Mouse (Mus musculus): ENCODE results near the gene Ncdn. TPM values are rescaled to one million over a fixed set of nuclear protein-coding genes. Genes with fewer than 3 reads are reported as not detected.

Gene Ncdn
- polyA plus RNA-seq, 1 experiment from 2014 or later: 40.9 TPM

DNA sequence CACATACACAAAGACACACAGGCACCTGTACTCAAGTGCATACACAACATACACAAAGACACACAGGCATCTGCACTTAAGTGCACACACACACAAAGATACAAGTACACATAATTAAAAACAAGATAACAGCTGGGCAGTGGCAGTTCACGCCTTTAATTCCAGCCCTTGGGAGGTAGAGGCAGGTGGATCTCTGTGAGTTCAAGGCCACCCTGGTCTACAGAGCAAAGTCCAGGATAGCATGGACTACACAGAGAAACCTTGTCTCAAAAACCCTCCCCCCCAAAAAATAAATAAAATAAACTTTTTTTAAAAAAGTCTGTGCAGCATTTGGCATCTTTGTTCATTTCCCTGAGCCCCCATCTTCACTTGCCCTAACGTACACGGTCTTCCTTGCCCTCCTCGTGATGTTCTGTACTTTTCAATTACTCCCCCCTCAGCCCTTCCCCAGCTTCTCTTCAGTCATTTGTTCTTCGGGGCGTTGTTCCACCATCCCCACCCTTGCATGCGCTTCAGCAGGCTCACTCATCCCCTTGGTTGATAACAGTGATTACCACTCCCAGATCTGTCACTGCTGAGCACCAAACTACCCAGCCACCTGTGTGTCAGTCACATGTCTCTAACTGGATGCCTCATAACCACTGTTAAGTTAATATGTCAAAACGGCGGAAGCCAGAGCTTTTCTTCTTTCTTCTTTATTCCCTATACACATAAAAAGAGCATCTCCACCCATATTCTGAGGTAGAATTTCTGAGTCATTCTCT, 16.7 kb upstream of the Ncdn start:
- 89% methylated on average over 9 of the region's 9 CpGs for WGBS
- Histone ChIP-seq H3K9me3 (no peaks in the 10 kb centered on the region), H3K36me3 (replicated peaks) (peaks cover 3% of the 10 kb centered on the region; the same call in 1 of the 2 replicates), H3K4me3 (no peak overlapping the region), H3K27me3 (replicated peaks; ENCODE audit: low read depth, poor library complexity, severe bottlenecking) (no peaks in the 10 kb centered on the region), H3K4me1 (no peaks in the 10 kb centered on the region), H3K27ac (replicated peaks) (no peak overlapping the region)
- no peak for DNase-seq (ENCODE audit: low spot score)

DNA sequence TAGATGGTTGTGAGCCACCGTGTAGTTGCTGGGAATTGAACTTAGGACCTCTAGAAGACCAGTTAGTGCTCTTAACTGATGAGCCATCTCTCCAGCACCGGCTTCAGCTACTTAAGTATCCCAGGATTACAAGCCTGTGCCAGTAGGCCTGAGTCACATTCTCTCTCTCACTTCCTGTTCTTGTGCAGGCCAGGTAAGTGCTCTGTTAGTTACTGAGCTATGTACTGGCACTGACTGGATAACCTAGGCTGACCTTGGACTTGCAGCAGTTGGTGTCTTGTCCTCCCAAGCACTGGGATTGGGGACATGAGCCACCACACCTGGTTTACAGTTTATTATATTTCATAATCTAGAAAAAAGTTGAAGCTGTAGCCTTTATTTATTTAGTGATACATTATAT, 10.2 kb upstream of the Ncdn start:
- Histone ChIP-seq H3K4me3 (no peak overlapping the region), H3K9me3 (no peaks in the 10 kb centered on the region), H3K27me3 (replicated peaks; ENCODE audit: low read depth, poor library complexity, severe bottlenecking) (no peaks in the 10 kb centered on the region), H3K27ac (replicated peaks) (no peak overlapping the region), H3K36me3 (replicated peaks) (peaks cover 34% of the 10 kb centered on the region), H3K4me1 (no peaks in the 10 kb centered on the region)
- DNase-seq (ENCODE audit: low spot score): no peak
- WGBS: 86% methylated on average over 2 of the region's 2 CpGs

DNA sequence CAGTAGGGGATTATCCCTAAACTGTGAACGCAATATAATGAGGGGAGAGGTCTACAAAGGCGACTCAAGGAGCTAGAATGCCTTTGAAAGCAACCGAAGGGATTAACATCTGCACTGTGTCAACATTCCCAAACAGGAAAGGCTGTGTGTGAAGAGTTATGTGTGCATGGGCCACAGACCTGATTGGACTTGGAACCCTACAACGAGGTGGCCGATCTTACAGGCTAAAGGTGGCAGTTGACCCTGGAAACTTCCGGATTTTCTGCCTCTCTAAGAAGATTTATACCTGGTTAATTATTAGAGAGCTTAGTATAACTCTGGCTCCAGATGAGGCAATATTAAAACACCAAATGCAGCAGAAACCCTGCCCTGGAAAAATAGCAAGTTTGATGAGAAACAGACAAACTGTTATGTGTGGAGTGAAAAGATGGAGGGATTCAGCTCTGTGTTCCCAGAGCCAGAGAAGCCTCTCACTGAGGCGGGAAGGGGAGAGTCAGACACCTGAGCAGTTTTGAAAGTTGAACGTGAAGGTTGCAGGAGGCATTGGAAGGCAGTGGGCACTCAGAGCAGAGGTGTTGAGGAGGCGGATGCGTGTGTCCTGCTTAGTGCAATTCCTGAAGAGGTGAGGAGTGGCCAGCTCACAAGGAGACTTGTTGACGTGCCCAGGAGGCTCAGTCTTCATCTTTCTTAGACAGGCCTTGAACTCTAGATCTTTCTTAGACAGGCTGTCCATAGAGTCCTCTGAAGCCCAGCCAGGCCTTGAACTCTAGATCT, 9.5 kb upstream of the Ncdn start:
- no peaks in the 10 kb centered on the region for H3K9me3 ChIP-seq
- peaks cover 42% of the 10 kb centered on the region for H3K36me3 ChIP-seq (replicated peaks)
- H3K4me1 ChIP-seq: no peaks in the 10 kb centered on the region
- no peak overlapping the region for H3K27ac ChIP-seq (replicated peaks)
- no peak overlapping the region for H3K4me3 ChIP-seq
- DNase-seq (ENCODE audit: low spot score): no peak
- H3K27me3 ChIP-seq (replicated peaks; ENCODE audit: low read depth, poor library complexity, severe bottlenecking): no peaks in the 10 kb centered on the region
- WGBS: 76% methylated on average over 11 of the region's 11 CpGs

DNA sequence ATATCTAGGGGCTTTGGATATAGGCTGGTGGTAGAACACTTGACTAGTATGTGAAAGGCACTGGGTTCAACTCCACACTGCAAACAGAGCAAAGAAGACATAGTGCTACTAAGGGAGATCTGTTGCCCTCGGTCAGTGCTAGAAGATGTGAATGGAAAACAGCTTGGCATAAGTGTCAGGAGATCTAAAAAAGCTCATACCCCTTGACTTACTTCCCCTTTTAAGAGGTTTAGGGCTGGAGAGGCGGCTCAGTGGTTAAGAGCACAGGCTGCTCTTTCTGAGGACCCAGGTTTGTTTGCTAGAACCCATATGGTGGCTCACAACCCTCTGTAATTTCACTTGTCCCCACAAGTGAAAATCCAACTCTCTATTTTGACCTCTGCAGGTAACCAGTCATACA, 6.2 kb upstream of the Ncdn start:
- peaks cover 8% of the 10 kb centered on the region for H3K4me1 ChIP-seq
- H3K36me3 ChIP-seq (replicated peaks): peaks cover 51% of the 10 kb centered on the region
- H3K27me3 ChIP-seq (replicated peaks; ENCODE audit: low read depth, poor library complexity, severe bottlenecking): no peaks in the 10 kb centered on the region
- no peaks in the 10 kb centered on the region for H3K9me3 ChIP-seq
- WGBS: 84% methylated on average over 2 of the region's 2 CpGs
- no peak overlapping the region for H3K4me3 ChIP-seq
- DNase-seq (ENCODE audit: low spot score): no peak
- H3K27ac ChIP-seq (replicated peaks): no peak overlapping the region

DNA sequence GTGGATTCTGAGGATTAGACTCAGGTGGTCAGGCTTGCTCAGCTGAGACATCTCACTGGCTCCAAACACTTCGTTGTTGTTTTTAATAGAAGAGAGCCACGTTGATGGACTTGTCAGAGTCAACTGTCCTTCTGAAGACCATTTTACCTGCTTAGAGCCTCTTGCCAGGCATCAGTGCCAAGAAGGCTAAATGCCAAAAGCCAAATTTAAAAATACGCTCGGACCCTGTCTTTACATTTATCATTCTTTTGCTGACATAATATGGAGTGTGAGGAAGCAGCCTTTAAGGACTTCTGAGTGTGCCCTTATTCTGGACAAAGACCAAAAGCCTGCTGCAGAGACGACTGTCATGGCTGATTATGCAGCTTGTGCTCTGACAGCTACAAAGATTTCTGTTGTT, 5.1 kb upstream of the Ncdn start:
- H3K4me1 ChIP-seq: peaks cover 14% of the 10 kb centered on the region
- DNase-seq (ENCODE audit: low spot score): no peak
- 86% methylated on average over 5 of the region's 5 CpGs for WGBS
- H3K9me3 ChIP-seq: no peaks in the 10 kb centered on the region
- peaks cover 47% of the 10 kb centered on the region for H3K36me3 ChIP-seq (replicated peaks)
- H3K4me3 ChIP-seq: no peak overlapping the region
- no peak overlapping the region for H3K27ac ChIP-seq (replicated peaks)
- no peaks in the 10 kb centered on the region for H3K27me3 ChIP-seq (replicated peaks; ENCODE audit: low read depth, poor library complexity, severe bottlenecking)

DNA sequence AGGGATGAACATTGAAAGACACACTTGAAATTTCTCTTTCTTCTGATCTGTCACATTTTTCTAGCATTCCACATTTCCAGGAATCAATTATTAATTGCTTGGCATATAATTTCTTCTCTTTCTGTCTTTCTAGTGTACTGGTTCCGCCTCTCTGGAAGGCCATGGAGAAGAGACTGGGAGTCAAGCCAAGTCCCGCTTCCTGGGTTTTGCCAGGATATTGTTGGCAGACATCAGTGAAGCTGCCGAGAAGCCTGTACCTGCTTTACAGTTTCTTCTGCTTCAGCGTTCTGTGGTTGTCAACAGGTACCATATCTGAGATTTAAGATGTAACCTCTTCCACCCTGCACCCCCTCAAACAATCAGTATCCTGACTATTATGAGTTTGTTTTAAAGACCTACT, 3.5 kb upstream of the Ncdn start:
- no peaks in the 10 kb centered on the region for H3K9me3 ChIP-seq
- WGBS: 93% methylated on average over 4 of the region's 4 CpGs
- H3K27ac ChIP-seq (replicated peaks): no peak overlapping the region
- peaks cover 24% of the 10 kb centered on the region for H3K4me1 ChIP-seq
- no peak for DNase-seq (ENCODE audit: low spot score)
- peaks cover 38% of the 10 kb centered on the region for H3K36me3 ChIP-seq (replicated peaks)
- H3K27me3 ChIP-seq (replicated peaks; ENCODE audit: low read depth, poor library complexity, severe bottlenecking): no peaks in the 10 kb centered on the region
- H3K4me3 ChIP-seq: no peak overlapping the region

DNA sequence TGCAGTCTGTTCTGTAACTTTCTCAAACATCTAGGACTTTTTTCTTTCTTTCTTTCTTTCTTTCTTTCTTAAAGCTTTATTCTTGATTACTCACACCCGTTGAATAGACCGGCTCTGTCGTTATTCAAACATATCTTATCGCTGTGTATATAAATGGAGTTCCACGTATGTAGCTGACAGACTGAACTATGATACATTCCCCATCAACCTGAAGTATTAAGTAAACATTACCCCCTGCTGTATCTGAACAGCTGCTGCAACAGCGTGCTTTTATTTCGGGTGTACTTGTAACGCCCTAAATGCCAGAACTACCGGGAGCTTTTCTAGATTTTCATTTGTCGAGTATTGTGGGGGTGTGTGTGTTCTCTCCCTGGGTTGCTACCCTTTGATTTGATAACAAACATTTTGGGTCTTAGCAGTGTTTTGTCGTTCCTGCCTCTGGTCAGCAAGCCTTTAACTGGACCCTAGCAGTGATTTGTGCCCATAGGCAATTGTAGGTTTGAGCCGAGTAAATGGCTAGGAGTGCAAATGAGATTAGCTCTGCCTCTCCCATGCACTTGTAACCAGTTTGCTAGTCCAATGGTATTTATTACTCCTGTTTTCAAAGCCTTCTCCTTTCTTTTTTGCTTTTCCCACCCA, 1.6 kb upstream of the Ncdn start:
- Histone ChIP-seq H3K4me1 (peaks cover 41% of the 10 kb centered on the region), H3K4me3 (peak overlapping the region; percentile 89), H3K9me3 (no peaks in the 10 kb centered on the region), H3K36me3 (replicated peaks) (peaks cover 36% of the 10 kb centered on the region), H3K27me3 (replicated peaks; ENCODE audit: low read depth, poor library complexity, severe bottlenecking) (no peaks in the 10 kb centered on the region), H3K27ac (replicated peaks) (no peak overlapping the region)
- DNase-seq (ENCODE audit: low spot score): no peak
- 58% methylated on average over 12 of the region's 12 CpGs for WGBS

DNA sequence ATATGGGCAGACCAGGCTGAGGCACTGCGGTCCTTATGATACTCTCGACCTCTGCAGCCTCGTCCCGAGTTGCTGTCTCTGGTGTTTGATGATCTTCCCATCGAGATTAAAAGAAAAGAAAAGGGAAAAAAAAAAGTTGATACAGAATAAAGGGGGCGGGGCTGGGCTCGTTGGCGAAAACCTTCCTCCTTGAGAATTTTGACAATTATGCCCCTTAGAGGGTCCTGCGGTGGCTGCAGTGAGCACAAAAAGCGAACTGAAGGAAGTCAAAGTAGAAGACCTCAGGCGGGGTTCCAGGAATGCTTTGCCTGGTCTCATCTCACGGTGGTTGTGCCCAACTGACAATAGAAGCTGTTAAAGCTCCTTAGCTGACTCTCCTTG, 983 bp upstream of the Ncdn start:
- Histone ChIP-seq H3K36me3 (replicated peaks) (peaks cover 38% of the 10 kb centered on the region), H3K4me3 (peak overlapping the region; percentile 89), H3K27me3 (replicated peaks; ENCODE audit: low read depth, poor library complexity, severe bottlenecking) (no peaks in the 10 kb centered on the region), H3K27ac (replicated peaks) (peak overlapping the region; percentile 95), H3K9me3 (no peaks in the 10 kb centered on the region), H3K4me1 (peaks cover 45% of the 10 kb centered on the region)
- DNase-seq (ENCODE audit: low spot score): no peak
- 1% methylated on average over 12 of the region's 12 CpGs for WGBS

DNA sequence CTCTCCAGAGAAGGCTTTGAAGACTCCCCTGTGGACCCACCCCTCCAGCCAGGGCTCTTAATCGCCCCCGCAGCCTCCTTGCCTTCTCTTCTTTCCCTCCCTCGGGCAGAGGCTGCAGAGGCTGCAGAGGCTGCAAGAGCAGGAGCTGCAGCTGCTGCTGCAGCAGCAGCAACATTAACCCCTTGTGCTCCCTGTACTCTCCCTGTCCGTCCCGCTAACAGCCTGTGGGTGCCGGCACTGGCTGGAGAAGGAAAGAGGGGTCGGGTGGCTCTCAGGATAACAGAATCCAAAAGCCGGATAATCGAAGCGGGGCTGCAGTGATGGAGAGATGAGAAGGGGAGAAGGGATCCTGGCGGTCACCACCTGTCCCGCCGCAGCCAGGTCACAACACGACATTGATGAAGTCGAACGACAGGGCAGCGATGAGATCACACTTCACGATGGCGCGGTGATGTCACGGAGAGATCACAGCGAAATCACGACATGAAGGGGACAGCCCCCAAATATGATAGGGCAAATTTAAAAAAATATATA, 563 bp downstream of the Ncdn start:
- Histone ChIP-seq H3K9me3 (no peaks in the 10 kb centered on the region), H3K27me3 (replicated peaks; ENCODE audit: low read depth, poor library complexity, severe bottlenecking) (no peaks in the 10 kb centered on the region), H3K4me3 (peak overlapping the region; percentile 89), H3K27ac (replicated peaks) (peak overlapping the region; percentile 95), H3K36me3 (replicated peaks) (peaks cover 44% of the 10 kb centered on the region), H3K4me1 (peaks cover 45% of the 10 kb centered on the region)
- peak; percentile 60 for DNase-seq (ENCODE audit: low spot score)
- WGBS: under 1% methylated on average over 23 of the region's 23 CpGs

DNA sequence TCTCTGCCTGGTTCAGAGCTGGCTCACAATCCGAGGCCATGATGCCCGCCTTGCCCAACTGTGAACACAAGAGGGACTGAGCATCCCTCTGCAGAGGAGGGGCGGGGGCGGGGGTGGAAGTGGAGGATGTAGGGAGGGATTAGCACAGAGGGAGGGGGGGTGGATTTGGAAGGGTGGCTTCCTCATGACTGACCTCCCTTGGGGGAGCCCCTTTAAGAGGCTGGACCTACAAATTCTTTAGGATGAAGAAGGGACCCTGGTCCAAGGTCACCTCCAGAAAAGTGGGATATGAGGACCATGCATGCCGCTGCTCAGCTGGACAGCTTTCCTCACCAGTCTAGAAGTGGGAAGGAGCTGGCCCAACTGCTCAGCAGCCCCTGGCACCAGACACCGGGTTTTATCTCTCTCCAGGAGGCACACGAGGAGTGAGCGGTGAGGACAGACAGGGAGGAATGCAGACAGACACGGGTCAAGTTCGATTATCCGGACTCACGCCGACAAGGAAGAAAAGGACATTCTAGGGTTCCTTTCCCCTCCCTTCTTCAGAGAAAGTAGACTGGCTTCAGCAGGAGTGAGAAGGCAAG, 1.1 kb downstream of the Ncdn start:
- Histone ChIP-seq H3K27ac (replicated peaks) (peak overlapping the region; percentile 95), H3K4me1 (peaks cover 45% of the 10 kb centered on the region), H3K27me3 (replicated peaks; ENCODE audit: low read depth, poor library complexity, severe bottlenecking) (no peaks in the 10 kb centered on the region), H3K9me3 (no peaks in the 10 kb centered on the region), H3K4me3 (peak overlapping the region; percentile 89), H3K36me3 (replicated peaks) (peaks cover 46% of the 10 kb centered on the region)
- DNase-seq (ENCODE audit: low spot score): peak; percentile 34
- WGBS: 4% methylated on average over 13 of the region's 13 CpGs

DNA sequence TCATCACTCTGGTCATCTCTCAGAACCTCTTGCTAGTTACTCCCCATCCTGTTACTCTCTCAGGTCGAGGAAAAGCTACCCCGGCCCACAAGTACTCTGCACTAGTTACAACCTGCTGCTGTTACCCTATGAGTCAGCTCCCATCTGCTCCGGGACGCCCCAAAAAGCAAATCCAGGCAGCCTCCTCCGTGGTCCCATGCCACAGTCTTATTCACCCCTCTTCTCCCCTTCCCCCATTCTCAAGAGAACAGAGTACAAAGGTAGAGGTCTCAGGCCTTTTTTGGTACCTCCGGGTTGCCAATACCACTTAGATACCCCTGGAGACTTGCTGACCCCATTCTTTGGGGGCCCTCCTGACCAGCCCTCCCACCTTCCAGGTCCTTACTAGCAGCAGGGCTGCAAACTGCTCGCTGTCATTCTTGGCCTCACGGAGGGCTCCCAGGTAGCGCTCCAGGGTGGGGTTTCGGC, 1.6 kb downstream of the Ncdn start:
- WGBS: 57% methylated on average over 10 of the region's 10 CpGs
- Histone ChIP-seq H3K4me3 (peak overlapping the region; percentile 89), H3K27ac (replicated peaks) (peak overlapping the region; percentile 95; the same call in 1 of the 2 replicates), H3K4me1 (peaks cover 45% of the 10 kb centered on the region), H3K27me3 (replicated peaks; ENCODE audit: low read depth, poor library complexity, severe bottlenecking) (no peaks in the 10 kb centered on the region), H3K36me3 (replicated peaks) (peaks cover 47% of the 10 kb centered on the region), H3K9me3 (no peaks in the 10 kb centered on the region)
- no peak for DNase-seq (ENCODE audit: low spot score)

DNA sequence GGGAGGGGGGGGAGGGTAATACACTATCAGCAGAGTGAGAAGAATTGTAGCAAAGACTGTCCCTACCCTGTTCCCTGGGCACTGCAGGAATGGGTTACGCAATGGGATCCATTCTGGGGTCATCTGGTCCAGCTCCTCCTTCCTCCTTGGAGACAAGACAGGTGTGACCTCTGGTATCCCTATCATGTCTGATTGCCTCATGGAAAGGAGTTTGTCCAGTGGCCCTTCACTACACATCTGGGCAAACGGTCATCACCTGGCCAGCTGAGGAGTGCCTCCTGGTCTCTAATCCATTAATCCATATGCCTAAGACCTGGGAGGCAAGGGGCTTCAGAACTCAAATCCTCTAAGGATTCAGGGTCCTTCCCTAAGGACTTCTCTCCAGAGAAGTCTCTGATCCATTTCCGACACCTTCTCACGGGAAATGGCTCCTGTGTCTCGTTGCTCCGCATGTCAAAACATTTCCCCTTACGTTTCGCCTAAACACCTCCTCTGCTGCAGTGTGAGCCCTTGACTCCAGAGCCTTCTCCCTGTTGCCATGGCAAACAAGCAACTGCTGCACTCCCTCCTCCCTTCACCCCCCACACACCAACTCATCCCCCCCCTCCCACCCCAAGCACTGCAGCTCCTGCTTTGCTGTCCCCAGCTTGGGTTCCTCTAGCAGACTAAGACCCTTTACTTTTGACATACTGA, 2.2 kb downstream of the Ncdn start:
- DNase-seq (ENCODE audit: low spot score): no peak
- 83% methylated on average over 8 of the region's 8 CpGs for WGBS
- no peaks in the 10 kb centered on the region for H3K9me3 ChIP-seq
- H3K4me1 ChIP-seq: peaks cover 45% of the 10 kb centered on the region
- H3K27me3 ChIP-seq (replicated peaks; ENCODE audit: low read depth, poor library complexity, severe bottlenecking): no peaks in the 10 kb centered on the region
- H3K4me3 ChIP-seq: peak overlapping the region; percentile 89
- no peak overlapping the region for H3K27ac ChIP-seq (replicated peaks)
- H3K36me3 ChIP-seq (replicated peaks): peaks cover 53% of the 10 kb centered on the region

All from embryonic facial prominence, embryonic 10.5 days (tissue).